Mouse (Mus musculus): ENCODE data around the gene Flnc.
"Not testable (repeated sequence)": the region's sequence is repeated elsewhere in the genome, so short reads cannot be mapped to it uniquely, and the experiment has no call there.

The Flnc gene

DNA sequence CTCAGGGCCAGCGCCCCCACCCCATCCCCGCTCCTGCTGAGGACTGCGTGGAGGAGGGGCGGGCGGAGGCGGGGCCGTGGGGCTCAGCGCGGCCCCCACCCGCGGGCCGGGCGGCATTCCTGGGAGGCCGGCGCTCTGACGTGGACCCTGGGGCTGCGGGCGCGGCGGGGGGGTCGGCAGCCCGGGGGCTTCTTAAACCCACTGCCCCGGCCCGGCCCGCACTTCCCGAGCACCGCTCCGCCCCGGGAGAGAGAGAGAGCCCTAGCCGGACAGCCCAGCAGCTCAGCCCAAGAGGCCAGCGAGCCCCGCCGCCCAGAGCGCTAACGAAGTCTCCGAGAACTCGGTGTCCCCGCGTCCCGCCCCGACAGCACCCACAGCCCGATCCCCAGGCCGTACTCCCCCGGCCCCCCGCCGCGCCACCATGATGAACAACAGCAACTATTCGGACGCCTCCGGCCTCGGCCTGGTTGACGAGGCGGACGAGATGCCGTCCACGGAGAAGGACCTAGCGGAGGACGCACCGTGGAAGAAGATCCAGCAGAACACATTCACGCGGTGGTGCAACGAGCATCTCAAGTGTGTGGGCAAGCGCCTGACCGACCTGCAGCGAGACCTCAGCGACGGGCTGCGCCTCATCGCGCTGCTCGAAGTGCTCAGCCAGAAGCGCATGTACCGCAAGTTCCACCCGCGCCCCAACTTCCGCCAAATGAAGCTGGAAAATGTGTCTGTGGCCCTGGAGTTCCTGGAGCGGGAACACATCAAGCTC lies at the start of gene Flnc:
Flnc (plus strand) TSS at position 219 of the 766 bp plus-strand sequence.
- no peak for DNase-seq

DNA sequence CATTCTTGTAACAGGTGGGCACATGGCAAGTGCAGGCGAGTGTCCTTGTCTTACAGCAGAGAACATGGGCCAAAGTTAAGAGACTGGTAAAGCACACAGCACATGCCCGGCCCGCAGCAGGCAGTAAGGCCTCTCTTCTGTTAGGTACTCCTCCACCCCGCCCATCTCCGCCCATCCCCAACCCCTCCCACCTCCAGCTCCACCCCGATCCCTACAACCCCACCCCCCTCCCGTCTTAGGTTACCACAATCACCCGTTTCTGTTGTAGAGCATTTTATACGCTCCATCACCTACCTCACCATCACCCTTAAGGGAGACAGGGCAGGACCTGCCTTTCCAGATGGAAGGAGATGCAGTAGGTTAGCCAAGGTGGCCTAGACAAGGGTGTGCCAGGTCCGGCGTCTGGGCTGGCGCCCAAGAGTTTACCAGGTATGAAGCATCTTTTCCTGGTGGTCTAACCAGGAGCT lies 45.0 kb upstream of the Flnc start, which contains the start of gene Opn1sw:
Opn1sw (minus strand) TSS at position 417 of the 467 bp plus-strand sequence.
- DNase-seq, result peak; percentile 7

DNA sequence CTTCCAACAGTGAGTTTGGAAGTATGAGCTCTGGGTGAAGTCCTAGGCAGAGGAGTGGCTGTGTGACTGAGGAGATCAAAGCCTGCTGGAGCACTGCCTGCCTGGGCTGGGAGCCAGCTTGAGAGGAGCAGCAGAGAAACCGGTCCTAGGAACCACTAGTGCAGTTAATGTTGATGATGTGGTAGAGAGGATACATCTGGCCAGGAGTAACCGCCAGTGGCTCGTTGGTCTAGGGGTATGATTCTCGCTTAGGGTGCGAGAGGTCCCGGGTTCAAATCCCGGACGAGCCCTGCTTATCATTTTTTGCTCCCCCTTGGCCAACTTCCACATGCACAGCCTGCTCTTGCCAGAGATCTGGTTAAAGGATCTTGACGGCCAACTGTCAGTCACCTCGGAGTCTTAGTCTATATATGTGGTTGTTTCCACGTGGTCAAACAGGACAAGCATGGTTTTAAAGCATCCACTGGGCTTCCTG lies 44.4 kb upstream of the Flnc start:
- DNase-seq, result peak; percentile 89

DNA sequence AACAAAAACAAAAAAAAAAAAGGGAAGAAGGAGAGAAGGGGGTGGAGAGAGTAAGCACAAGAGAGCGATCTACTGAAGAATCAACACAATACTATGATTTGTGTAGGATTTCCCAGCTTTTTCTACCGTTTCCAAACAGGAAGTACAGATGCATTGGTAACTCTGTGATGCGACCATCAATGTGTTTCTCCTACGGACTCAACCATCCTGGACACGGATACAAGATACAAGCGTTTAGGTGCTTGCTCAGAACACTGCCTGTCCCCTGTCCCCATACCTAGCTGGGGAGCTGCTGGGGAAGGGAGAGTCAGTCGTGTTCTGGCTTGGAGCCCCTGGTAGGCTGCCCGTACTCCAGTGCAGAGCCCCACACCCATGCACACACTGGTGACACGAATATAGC lies 43.6 kb upstream of the Flnc start:
- DNase-seq, result no peak

DNA sequence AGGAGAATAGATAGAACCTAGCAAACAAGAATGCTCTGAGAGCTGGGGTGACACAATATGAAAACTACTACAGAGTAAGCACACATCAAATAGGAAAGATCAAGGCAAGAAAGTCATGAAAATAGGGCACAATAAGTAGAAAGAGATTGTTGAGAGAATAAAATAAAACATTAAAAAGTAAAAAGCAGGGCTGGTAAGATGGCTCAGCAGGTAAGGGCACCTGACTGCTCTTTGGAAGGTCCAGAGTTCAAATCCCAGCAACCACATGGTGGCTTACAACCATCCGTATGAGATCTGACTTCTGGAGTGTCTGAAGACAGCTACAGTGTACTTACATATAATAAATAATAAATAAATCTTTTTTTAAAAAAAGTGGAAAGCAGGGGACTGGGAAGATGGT lies 42.6 kb upstream of the Flnc start:
- DNase-seq, result not testable (repeated sequence)

DNA sequence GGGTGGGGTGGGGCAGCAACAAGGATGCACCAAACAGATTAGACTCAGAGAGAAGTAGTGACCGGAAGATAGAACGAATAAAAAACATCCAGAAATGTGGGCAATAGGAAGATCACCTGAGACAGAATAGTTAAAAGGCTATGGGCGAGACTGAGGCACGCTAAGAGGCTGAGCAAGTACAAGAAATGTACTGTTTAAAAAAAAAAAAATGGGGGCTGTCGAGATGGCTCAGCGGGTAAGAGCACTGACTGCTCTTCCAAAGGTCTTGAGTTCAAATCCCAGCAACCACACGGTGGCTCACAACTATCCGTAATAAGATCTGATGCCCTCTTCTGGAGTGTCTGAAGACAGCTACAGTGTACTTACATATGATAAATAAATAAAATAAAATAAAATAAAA lies 41.8 kb upstream of the Flnc start:
- DNase-seq, result not testable (repeated sequence)

DNA sequence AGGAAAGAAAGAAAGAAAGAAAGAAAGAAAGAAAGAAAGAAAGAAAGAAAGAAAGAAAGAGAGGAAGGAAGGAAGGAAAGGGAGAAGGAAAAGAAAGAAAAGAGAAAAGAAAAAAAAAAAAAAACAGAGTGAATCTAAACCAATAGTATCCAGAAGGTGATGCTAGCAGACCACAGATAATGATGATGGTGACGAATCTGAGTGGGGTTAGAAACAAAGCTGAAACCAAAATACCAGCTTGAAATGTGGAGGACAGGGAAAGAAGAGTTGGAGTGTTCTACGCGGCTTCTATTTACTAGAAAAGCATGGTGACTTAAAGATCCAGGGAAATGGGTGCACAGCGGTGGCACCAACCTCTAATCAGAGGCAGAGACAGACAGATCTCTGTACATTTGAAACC lies 41.3 kb upstream of the Flnc start:
- no peak for DNase-seq

DNA sequence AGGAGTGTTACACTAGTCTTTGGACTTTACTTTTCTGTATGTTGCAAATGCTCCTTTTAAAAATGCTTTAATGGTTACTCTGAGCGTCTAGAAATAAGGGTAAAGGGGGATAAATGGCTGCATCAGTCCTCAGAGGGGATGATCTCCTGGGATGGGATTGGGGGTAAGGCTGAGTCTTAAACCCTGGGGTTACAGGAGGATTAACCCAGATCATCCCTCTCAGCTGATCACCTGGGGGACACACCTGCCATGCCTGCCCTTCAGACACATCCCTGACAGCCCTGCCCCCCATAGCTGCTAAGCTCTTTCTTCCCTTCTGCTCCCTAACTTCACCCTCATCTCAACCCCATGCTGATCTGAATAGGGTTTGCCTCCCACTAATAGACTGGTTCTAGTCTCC lies 38.8 kb upstream of the Flnc start:
- no peak for DNase-seq

DNA sequence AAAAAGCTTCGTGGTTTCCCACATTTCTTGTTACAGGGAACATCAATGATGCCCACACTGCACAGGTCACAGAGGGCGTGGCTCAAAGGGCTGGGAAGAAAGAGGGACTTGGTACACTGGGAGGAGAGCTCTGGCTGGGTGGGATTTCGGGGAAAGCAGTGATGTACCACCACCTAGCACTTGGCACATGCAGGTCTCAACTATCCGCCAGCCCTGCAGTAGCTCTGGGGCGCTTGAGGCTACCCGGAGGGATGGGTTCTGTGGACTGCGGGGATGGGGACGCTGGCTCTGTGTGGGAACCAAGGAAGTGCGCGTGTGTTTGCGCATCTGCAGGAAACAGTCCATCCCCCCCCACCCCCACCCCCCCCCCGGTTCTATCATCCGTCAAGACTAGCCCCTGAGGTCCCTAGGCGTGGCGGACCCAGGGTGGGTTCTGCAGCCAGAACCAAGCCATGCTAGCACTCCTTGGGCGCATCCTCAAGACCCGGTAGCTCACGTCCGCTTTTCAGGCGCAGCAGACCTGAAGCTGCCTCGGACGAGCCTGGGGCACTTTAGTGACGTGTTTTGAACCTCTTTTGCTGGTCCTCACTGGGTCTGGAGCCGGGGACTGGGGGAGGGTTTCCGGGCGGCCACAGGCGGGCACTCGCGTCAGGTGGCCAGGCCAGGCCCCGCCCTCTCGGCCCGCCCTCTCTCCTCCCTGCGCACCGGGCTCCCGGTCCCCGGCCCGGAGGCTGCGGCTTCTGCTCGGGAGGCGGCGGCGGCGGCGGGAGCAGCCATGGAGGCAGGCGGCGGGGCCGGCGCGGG lies 36.9 kb upstream of the Flnc start, which contains the start of gene Ccdc136:
Ccdc136 (plus strand) TSS at position 400 of the 804 bp plus-strand sequence.
- DNase-seq, result peak; percentile 71

DNA sequence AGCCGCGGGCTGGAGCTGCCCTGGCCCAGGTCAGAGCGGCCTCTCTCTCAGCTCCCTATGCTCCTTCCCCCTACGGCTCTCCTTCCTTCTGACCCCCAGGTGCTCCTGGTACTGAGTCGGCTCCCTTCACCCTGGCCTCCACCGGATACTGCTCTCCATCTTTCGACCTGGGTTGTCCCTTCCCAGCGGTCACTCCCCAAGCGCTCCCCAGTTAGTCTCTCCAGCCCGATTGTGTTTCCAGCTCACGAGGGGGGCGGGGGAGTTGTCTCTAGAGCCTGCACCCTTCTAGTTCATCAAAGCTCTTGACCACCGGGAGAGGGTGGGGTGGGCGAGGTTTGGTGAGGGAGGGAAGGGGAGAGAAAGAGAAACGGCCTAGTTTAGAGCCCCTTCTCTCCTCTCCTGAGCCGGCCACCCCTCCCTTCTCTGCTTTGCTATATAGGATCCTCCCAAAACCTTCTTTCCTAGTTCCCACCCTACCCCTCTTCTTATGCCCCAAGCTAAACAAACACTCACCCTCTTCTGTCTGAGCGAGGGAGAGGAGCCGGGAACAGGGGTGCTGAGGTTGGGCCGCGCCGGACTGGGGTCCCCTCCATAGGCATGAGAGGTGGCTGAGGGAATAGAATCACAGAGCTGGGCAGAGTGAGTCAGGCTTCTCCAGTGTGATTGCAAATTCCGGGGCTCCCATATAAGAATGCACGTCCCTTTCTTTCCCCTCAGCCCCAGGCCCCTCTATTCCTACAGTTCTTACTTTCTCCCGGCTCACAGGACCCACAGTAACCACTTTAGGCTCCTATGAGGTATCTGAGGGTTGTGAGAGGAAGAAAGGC lies 36.1 kb upstream of the Flnc start:
- no peak for DNase-seq

DNA sequence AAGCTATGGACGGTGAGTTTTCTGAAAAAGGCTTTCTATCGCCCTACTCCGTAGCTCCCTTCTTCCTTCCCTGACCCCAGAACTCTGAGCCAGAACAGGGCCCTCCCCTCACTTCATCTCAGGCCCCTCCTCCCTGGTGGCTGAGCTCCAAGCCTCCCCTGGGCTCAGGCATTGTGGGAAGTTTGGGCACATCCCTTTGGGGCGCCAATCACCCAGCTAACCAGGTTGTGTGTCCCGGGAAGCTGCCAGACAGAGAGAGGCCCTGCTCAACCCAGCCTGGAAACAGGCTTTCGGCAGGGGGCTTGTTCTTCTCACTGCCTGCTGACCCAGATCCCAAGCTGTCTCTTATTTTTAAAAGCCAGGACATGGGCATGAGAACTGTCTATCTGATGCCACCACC lies 35.5 kb upstream of the Flnc start:
- DNase-seq, result no peak

DNA sequence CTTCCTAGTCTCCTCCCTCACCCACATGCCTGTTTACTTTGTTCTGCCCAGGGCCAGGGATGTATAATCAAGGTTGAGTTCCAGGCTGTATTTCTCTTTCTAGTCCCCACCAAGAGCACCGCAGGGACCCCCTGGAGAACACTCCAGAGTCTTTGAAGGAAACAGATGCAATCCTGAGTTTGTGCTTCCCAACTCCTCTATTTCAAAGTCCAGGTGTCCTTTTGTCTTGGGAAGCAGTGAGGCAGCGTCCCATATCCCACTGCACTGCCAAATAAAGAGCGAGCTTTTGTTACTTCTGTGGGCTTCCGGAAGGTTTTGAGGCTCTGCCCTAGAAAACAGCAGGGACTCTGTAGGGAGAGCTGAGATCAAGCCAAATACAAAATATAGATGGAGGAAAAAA lies 33.2 kb upstream of the Flnc start:
- no peak for DNase-seq

DNA sequence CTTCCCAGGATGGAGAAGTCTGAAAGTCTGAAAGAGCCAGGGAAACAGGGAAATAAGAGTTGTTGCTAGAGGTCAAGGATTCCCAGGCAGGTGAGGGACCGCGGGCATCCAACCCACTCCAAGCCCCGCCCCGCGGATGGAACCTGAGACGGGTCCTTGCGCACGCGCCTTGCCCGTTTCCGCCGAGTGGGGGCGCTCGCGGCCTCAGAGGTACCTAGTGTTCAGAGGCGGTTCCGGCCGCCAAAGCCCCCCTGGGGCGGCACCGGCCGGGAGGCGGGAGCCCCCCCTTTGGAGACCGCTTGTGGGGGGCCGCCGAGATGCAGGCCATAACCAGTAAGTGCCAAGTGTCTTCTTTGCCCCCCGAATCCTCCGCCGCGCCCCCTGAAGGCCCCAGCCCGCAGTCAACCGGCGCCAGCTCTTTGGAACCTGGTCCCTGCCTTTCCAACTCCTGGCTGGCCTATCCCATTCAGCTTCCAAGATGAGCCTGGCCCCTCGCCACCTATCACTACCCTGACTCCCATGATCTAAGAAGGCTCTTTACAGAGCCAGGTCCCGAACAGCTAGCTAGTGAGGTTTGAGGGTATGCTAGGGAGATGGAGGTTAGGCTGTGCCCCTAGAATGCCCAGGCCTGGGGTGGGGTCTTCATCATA lies 30.2 kb upstream of the Flnc start:
- DNase-seq, result no peak

DNA sequence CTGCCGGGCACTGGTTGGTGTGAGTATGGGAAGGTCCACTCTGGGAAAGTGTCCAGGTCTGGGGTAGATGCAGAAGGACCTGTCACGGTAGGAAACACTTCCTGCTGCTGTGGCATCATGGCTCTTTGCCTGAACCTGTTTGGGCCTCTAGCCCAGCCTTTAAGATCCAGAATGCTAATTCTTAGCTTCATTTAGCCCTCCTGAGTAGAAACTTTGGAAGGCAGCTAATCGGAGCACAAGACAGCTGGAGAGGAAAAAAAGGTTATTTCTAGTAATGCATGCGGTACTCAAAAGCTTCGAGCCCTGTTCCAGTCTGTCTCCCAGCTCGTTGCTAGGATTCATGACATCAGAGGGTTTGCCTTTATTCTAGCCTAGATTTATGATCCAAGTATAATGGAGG lies 26.6 kb upstream of the Flnc start:
- no peak for DNase-seq

DNA sequence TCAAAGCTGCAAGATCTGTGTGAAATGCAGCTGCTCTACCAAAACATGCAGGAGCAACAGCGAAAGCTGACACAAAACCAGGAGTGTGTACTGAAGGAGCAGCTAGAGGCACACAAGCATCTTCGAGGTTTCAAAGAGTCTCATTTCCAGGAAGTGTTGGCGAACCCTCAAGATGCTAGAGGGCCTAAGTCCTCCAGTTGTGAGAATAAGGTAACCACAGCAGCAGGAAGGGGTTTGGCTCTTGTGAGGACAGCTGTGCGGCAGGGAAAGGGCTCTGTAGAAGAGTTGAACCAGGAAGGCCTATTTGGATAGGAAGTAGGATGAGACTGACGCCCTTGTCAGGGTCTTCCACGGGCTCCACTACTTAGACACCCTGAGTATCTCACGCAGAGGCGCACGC lies 17.6 kb upstream of the Flnc start:
- DNase-seq, result no peak

DNA sequence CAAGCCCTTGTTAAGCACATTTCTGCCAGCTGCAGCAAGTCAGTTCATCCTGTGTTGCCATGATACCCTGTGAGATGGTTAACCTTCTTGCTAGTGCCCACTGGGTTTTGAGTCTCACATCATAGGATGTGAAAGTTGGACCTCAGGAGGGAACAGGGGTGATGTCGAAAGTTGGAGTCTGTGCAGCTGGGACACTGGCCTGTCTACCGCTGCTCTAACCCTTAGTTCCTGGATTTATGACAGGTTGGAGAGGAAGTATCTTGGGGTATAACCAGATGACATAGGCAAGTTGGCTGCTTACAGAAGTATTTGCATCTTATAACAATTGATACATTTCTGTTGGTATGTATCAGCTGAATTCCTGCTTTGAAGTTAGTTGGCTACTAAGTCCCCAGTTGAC lies 12.5 kb upstream of the Flnc start:
- DNase-seq, result no peak

DNA sequence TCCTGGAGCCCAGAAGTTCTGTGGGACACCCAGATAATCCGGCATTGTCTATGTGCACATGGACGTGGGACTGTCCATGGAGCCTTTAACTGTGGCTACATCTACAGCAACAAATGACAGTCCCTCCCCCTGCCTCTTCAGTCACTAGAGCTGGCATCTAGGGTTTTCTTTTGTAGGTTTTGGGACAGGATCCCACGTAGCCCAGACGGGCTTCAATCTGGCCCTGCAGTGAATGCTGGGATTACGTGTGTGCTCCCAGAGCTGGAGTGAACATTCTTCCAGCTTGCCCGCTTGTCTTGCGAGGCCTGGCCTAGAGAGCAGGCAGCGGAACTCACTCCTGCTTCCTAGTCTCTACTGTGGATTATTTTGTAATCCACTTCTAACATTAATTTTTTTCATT lies 7.9 kb upstream of the Flnc start:
- no peak for DNase-seq

DNA sequence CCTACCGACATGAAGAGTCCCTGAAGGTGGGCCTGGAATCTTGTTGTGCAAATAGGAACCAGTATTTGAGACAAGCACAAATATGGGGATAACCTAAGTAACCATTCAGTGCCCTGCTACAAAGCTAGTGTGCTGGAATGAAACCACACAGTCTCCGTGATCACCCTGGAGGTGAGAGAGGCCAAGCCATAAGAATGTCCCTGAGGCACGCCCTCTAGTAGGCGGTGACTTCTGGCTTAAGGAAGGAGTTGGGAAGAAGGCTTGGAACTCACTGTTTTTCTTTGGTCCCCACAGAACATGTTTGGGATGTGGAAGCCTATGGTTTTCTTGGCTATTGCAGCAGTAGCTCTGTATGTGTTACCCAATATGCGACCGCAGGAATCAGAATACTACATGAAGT lies 6.7 kb upstream of the Flnc start:
- DNase-seq, result no peak

DNA sequence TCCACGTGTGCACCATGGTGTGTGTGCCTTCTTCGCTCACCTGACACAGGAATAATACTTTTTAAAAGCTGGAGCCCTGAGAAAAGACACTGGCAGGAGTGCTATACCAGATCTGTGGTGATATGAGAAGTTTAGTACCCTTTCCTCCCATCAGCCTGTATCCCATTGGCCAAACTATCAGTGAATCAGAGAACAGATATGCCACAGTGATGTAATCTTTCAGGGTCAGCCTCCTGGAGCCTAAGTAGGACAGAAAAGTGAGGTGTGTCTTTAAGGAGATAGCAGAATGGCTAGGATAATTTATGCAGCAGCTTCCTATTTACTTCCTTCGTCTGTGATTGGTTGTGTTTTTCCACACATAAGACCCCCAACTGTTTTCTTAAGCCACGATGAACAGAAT lies 4.9 kb upstream of the Flnc start:
- DNase-seq, result no peak

DNA sequence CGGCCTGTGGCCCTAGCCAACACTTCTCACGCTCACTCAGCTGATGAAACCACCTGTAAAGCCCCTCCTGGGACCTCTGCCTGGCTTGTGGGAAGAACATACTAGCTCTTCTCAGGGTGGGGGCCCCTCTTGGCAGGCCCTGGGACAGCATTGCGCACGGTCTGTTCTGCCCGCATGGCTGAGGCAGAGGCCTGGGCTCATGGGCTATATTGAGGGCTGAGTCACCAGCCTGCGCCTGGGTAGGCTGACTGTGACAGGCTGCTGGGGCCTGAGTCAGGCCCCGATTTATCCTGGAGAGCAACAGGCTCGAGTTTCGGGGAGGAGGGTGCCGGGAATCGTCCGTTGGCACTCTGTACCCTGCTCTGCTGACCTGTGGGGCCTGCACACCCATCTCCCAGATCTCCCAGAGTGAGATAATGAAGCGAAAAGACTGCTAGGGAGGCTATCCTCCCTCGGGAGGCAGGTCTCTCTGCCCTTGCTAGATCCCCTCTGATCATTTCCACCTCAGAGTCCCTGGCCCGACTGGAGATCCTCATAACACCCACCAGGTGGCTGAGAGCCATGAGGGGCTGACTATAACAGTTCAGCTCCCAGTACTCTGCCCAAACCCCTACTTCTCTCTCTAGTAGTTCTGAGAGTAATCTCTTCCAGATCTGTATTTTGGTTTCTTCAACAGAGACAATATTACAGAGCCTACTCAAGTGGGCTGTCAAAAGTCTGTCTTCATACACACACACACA lies 2.2 kb upstream of the Flnc start:
- DNase-seq, result no peak

DNA sequence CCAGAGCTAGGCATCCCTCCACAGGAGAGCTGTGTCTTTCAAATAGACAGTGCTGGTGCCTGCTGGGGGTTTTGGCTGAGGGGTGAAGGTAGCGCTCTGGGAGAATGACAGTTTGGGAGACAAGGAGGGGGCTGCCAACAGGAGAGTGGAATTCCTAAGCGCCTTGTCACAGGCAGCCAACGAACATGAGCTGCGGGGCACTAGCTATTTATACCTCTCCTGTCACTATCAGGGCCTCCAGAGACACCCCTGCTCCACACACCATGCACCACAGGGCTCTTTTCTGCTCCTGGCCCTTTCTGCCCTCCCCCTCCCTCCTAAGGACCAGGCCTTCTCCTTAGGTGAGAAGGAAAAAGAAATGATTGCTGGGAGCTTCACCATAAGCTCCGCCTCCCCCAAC lies 1.6 kb upstream of the Flnc start:
- no peak for DNase-seq

DNA sequence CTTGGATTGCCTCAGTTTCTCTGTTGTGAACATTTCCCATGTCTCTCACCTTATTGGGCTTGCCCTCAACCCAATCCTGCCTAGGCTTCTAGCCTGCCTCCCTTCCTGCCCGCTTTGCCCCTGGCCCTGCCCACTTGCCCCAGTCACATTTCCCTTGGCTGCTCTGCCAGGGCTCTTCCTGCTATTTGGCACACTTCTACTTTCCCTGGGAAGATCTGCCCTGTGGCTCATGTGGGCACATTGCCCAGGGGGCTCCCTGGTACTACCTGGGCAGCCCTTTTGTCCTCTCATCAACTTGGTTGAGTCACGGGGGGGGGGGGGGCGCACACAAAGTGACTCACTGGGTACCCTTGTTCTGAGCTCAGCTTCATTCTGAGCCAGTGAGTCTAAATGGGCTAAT lies 900 bp upstream of the Flnc start:
- no peak for DNase-seq

Measured in kidney, adult 9 months (tissue).